Mouse (Mus musculus): ENCODE results near the gene Entr1. TPM values are rescaled to one million over a fixed set of nuclear protein-coding genes. Genes with fewer than 3 reads are reported as not detected.
"Not testable (repeated sequence)": the region's sequence is repeated elsewhere in the genome, so short reads cannot be mapped to it uniquely, and the experiment has no call there.

Gene Entr1
- polyA plus RNA-seq, 1 experiment from 2014 or later, result 160 TPM

GRCm38 (mm10) chr2:26380871-26381270, 8.2 kb downstream of the Entr1 start:
- Histone ChIP-seq H3K9ac (replicated peaks) (peak overlapping the region; percentile 76), H3K4me1 (peaks cover 26% of the 10 kb centered on the region), H3K4me3 (replicated peaks) (peak overlapping the region; percentile 85), H3K4me2 (peak overlapping the region; percentile 93), H3K36me3 (peaks cover 68% of the 10 kb centered on the region), H3K27ac (replicated peaks) (peak overlapping the region; percentile 71)
- 35% methylated on average over 6 of the region's 6 CpGs for WGBS
- H3K27me3 ChIP-seq (replicated peaks); ATAC-seq (ENCODE audit: low FRiP score); H3K9me3 ChIP-seq (replicated peaks): not testable (repeated sequence)

GRCm38 (mm10) chr2:26380131-26380771, 8.9 kb downstream of the Entr1 start, which contains the start of gene Snapc4:
Gene Snapc4, minus strand, starts transcription at chr2:26380653.
- Histone ChIP-seq H3K4me3 (replicated peaks) (peak within 1 kb of the TSS; percentile 85), H3K27me3 (replicated peaks) (no peaks in the 10 kb centered on the region), H3K36me3 (peaks cover 67% of the 10 kb centered on the region), H3K4me1 (peaks cover 26% of the 10 kb centered on the region), H3K27ac (replicated peaks) (peak within 1 kb of the TSS; percentile 71), H3K9me3 (replicated peaks) (no peaks in the 10 kb centered on the region), H3K9ac (replicated peaks) (peak within 1 kb of the TSS; percentile 76), H3K4me2 (peak within 1 kb of the TSS; percentile 93)
- WGBS, result under 1% methylated on average over 38 of the region's 38 CpGs
- peak; percentile 95 for ATAC-seq (ENCODE audit: low FRiP score)

GRCm38 (mm10) chr2:26372396-26372795, 16.7 kb downstream of the Entr1 start:
- H3K4me2 ChIP-seq, result no peak overlapping the region
- whole genome bisulfite sequencing, result 97% methylated on average over 8 of the region's 8 CpGs
- no peak overlapping the region for H3K27ac ChIP-seq (replicated peaks)
- H3K9ac ChIP-seq (replicated peaks), result no peak overlapping the region
- no peaks in the 10 kb centered on the region for H3K4me1 ChIP-seq
- ATAC-seq (ENCODE audit: low FRiP score), result no peak
- H3K36me3 ChIP-seq, result peaks cover 94% of the 10 kb centered on the region
- H3K4me3 ChIP-seq (replicated peaks), result no peak overlapping the region
- no peaks in the 10 kb centered on the region for H3K9me3 ChIP-seq (replicated peaks)
- H3K27me3 ChIP-seq (replicated peaks), result no peaks in the 10 kb centered on the region

- no peak overlapping the region for H3K4me3 ChIP-seq (replicated peaks)
- no peaks in the 10 kb centered on the region for H3K27me3 ChIP-seq (replicated peaks)
- H3K36me3 ChIP-seq, result peaks cover 95% of the 10 kb centered on the region
- no peak for ATAC-seq (ENCODE audit: low FRiP score)
- no peaks in the 10 kb centered on the region for H3K9me3 ChIP-seq (replicated peaks)
- no peak overlapping the region for H3K4me2 ChIP-seq
- WGBS, result 90% methylated on average over 1 of the region's 1 CpGs
- H3K4me1 ChIP-seq, result 0 out of 2 replicates have a peak, but pooled peaks cover 2% of the 10 kb centered on the region
- H3K27ac ChIP-seq (replicated peaks), result no peak overlapping the region
- no peak overlapping the region for H3K9ac ChIP-seq (replicated peaks)
These were observed 20.5 kb downstream of the Entr1 start for GRCm38 (mm10) chr2:26368572-26368971.

- 91% methylated on average over 6 of the region's 6 CpGs for WGBS
- Histone ChIP-seq H3K27me3 (replicated peaks) (no peaks in the 10 kb centered on the region), H3K9ac (replicated peaks) (no peak overlapping the region), H3K9me3 (replicated peaks) (no peaks in the 10 kb centered on the region), H3K4me2 (no peak overlapping the region), H3K27ac (replicated peaks) (no peak overlapping the region), H3K36me3 (peaks cover 93% of the 10 kb centered on the region), H3K4me1 (0 out of 2 replicates have a peak, but pooled peaks cover 2% of the 10 kb centered on the region), H3K4me3 (replicated peaks) (no peak overlapping the region)
- ATAC-seq (ENCODE audit: low FRiP score), result no peak
These were observed 21.2 kb downstream of the Entr1 start for GRCm38 (mm10) chr2:26367911-26368310.

GRCm38 (mm10) chr2:26364738-26365465, 24.2 kb downstream of the Entr1 start:
- no peak for ATAC-seq (ENCODE audit: low FRiP score)
- 0 out of 2 replicates have a peak, but pooled peaks cover 2% of the 10 kb centered on the region for H3K4me1 ChIP-seq
- H3K4me3 ChIP-seq (replicated peaks), result no peak overlapping the region
- H3K9me3 ChIP-seq (replicated peaks), result no peaks in the 10 kb centered on the region
- WGBS, result 82% methylated on average over 10 of the region's 10 CpGs
- no peaks in the 10 kb centered on the region for H3K27me3 ChIP-seq (replicated peaks)
- H3K36me3 ChIP-seq, result peaks cover 67% of the 10 kb centered on the region
- no peak overlapping the region for H3K27ac ChIP-seq (replicated peaks)
- H3K9ac ChIP-seq (replicated peaks), result no peak overlapping the region
- no peak overlapping the region for H3K4me2 ChIP-seq

GRCm38 (mm10) chr2:26363481-26363880, 25.6 kb downstream of the Entr1 start:
- no peak for ATAC-seq (ENCODE audit: low FRiP score)
- H3K4me1 ChIP-seq, result 0 out of 2 replicates have a peak, but pooled peaks cover 2% of the 10 kb centered on the region
- no peaks in the 10 kb centered on the region for H3K9me3 ChIP-seq (replicated peaks)
- H3K4me3 ChIP-seq (replicated peaks), result no peak overlapping the region
- H3K36me3 ChIP-seq, result peaks cover 52% of the 10 kb centered on the region
- 89% methylated on average over 5 of the region's 5 CpGs for WGBS
- H3K27ac ChIP-seq (replicated peaks), result no peak overlapping the region
- H3K4me2 ChIP-seq, result no peak overlapping the region
- no peaks in the 10 kb centered on the region for H3K27me3 ChIP-seq (replicated peaks)
- no peak overlapping the region for H3K9ac ChIP-seq (replicated peaks)

GRCm38 (mm10) chr2:26362991-26363390, 26.1 kb downstream of the Entr1 start:
- peaks cover 47% of the 10 kb centered on the region for H3K36me3 ChIP-seq
- 0 out of 2 replicates have a peak, but pooled peaks cover 2% of the 10 kb centered on the region for H3K4me1 ChIP-seq
- 90% methylated on average over 5 of the region's 5 CpGs for WGBS
- no peak overlapping the region for H3K27ac ChIP-seq (replicated peaks)
- no peak overlapping the region for H3K4me3 ChIP-seq (replicated peaks)
- no peaks in the 10 kb centered on the region for H3K9me3 ChIP-seq (replicated peaks)
- no peak for ATAC-seq (ENCODE audit: low FRiP score)
- no peaks in the 10 kb centered on the region for H3K27me3 ChIP-seq (replicated peaks)
- H3K9ac ChIP-seq (replicated peaks), result no peak overlapping the region
- no peak overlapping the region for H3K4me2 ChIP-seq

GRCm38 (mm10) chr2:26360772-26361171, 28.3 kb downstream of the Entr1 start, which contains the start of gene Card9:
Gene Card9, minus strand, starts transcription at chr2:26360918.
- H3K27me3 ChIP-seq (replicated peaks), result no peaks in the 10 kb centered on the region
- no peak within 1 kb of the TSS; the same call in 1 of the 2 replicates for H3K4me2 ChIP-seq
- no peak for ATAC-seq (ENCODE audit: low FRiP score)
- peaks cover 25% of the 10 kb centered on the region for H3K36me3 ChIP-seq
- no peak within 1 kb of the TSS for H3K27ac ChIP-seq (replicated peaks)
- 0 out of 2 replicates have a peak, but pooled peaks cover 5% of the 10 kb centered on the region for H3K4me1 ChIP-seq
- H3K9ac ChIP-seq (replicated peaks), result no peak within 1 kb of the TSS
- H3K4me3 ChIP-seq (replicated peaks), result no peak within 1 kb of the TSS
- H3K9me3 ChIP-seq (replicated peaks), result no peaks in the 10 kb centered on the region
- WGBS, result 57% methylated on average over 3 of the region's 3 CpGs

- no peaks in the 10 kb centered on the region for H3K9me3 ChIP-seq (replicated peaks)
- no peak overlapping the region; the same call in 1 of the 2 replicates for H3K4me2 ChIP-seq
- H3K9ac ChIP-seq (replicated peaks), result no peak overlapping the region
- H3K4me3 ChIP-seq (replicated peaks), result no peak overlapping the region
- ATAC-seq (ENCODE audit: low FRiP score), result no peak
- no peak overlapping the region for H3K27ac ChIP-seq (replicated peaks)
- WGBS, result 85% methylated on average over 6 of the region's 6 CpGs
- H3K36me3 ChIP-seq, result peaks cover 17% of the 10 kb centered on the region
- H3K4me1 ChIP-seq, result 0 out of 2 replicates have a peak, but pooled peaks cover 5% of the 10 kb centered on the region
- H3K27me3 ChIP-seq (replicated peaks), result no peaks in the 10 kb centered on the region
These were observed 29.1 kb downstream of the Entr1 start for GRCm38 (mm10) chr2:26359983-26360382.

- WGBS, result 91% methylated on average over 13 of the region's 13 CpGs
These were observed 30.3 kb downstream of the Entr1 start for GRCm38 (mm10) chr2:26358667-26359320.

More at GRCm38 (mm10) chr2:26358667-26359320, 30.3 kb downstream of the Entr1 start:
- Histone ChIP-seq H3K27me3 (replicated peaks) (no peaks in the 10 kb centered on the region), H3K4me1 (peaks cover 3% of the 10 kb centered on the region; the same call in 1 of the 2 replicates), H3K4me2 (no peak overlapping the region), H3K27ac (replicated peaks) (no peak overlapping the region), H3K4me3 (replicated peaks) (no peak overlapping the region), H3K9me3 (replicated peaks) (no peaks in the 10 kb centered on the region), H3K36me3 (peaks cover 8% of the 10 kb centered on the region; the same call in 1 of the 2 replicates), H3K9ac (replicated peaks) (no peak overlapping the region)
- no peak for ATAC-seq (ENCODE audit: low FRiP score)
